Mouse (Mus musculus) heart, adult 2 months (tissue): ENCODE data around the gene F3.

Source experiments
- CTCF ChIP-seq: fragments of 200-600 bp; IDR thresholded peaks from 2 replicates; pipeline ENCODE4 v1.8.1; 2022; ENCODE audit warnings: antibody characterized with exemption, mild to moderate bottlenecking, moderate library complexity
- EP300 ChIP-seq: fragments of 200-500 bp; IDR thresholded peaks from 2 replicates; pipeline ENCODE4 v1.6.1; 2011; ENCODE audit warnings: low read depth, low read length, control low read depth; ENCODE audit not compliant: insufficient read depth
- POLR2A ChIP-seq: fragments of 200-500 bp; IDR thresholded peaks from 2 replicates; pipeline ENCODE4 v1.6.1; 2011; ENCODE audit warnings: mild to moderate bottlenecking, low read depth, low read length, control low read depth; ENCODE audit not compliant: insufficient read depth

DNA sequence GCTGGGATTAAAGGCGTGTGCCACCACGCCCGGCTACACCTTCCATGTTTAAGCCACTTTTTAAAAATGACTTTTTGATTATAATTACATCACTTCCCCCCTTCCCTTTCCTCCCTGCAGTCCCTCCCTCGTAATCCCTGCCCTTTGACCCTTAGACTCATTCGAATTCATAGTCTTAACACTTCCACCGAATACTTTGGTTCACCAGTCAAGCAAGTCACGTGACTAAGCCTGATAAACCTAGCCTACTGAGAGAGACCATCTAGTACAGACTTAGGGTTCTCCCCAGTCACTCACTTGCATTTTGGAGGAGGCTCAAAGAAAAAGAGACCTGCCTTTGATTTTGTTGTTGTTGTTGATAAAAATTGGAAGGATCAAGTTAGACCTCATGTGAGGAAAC lies 12.2 kb downstream of the F3 start:
- TF ChIP-seq CTCF (no peak), POLR2A (no peak), EP300 (no peak)
